Mouse (Mus musculus) embryo, embryonic 11.5 days (tissue): ENCODE results near the gene Aqp5.

Source experiments
- DNase-seq: peaks from one replicate; pipeline ENCODE4 v3.0.0-alpha.2; 2012; ENCODE audit warnings: low read depth, low spot score

Aqp5 gene

GRCm38 (mm10) chr15:99637405-99638123, 47.0 kb downstream of the Aqp5 start:
- DNase-seq, result no peak

DNA sequence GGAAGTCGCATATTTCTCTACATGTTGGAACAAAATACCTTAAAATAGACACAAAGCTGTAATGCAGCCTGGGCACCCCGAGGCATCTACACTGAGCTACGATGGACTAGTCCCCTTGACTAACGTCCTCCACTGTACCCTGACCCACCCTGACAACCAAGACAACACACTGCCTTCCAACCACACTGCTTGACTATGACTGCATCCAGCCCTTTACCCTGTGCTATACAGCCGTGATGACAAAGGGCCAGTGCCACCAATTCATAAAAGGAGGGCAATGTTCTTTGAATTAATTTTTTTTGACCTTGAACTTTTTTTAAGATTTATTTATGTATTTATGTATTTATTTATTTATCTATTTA, 47.5 kb downstream of the Aqp5 start:
- DNase-seq, result no peak

DNA sequence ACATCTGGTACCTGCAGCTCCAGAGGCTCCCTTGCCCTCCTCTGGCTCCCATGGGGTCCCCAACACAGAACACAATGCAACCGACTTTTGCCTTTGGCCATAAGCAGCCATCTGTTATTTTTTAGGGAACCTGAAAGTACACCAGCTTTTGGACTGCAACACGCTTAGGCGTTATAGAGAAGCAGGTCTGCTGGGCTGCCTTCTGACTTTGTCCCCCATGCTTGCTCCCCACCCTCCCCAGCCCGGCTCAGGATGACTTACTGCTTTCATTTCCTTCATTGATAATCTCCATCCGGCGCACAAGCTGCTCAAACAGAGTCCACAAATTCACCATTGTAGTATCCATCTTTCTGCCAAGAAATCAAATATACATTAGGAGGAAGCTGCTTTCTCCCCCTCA, 52.0 kb downstream of the Aqp5 start:
- DNase-seq, result no peak

- DNase-seq, result no peak
These were observed 53.2 kb downstream of the Aqp5 start for GRCm38 (mm10) chr15:99643832-99644231.
